Mouse (Mus musculus) ES-E14 (cell line): ENCODE measurements around the gene Dap. TPM values are rescaled to one million over a fixed set of nuclear protein-coding genes. Genes with fewer than 3 reads are reported as not detected.

Source experiments
- DNase-seq: peaks from one replicate; pipeline ENCODE4 v3.0.0-alpha.2; 2013; ENCODE audit warnings: low read depth, low spot score
- H3K27ac ChIP-seq: 2 replicates; pipeline ENCODE4 v1.5.1; 2012; ENCODE audit warnings: low read depth, mild to moderate bottlenecking, low read length, moderate library complexity, mixed read lengths; ENCODE audit not compliant: poor library complexity, insufficient read depth, severe bottlenecking
- H3K36me3 ChIP-seq: 2 replicates; pipeline ENCODE4 v1.6.1; 2012; ENCODE audit warnings: mild to moderate bottlenecking, low read length, moderate library complexity, mixed read lengths; ENCODE audit not compliant: control insufficient read depth, poor library complexity, insufficient read depth, severe bottlenecking
- H3K4me1 ChIP-seq, 2 experiments: fragments of 150-350 bp in 1 of 2; sonication (generic) in 1 of 2; 2 replicates each; pipeline ENCODE4 v1.6.1; 2012; ENCODE audit warnings: low read length in 2 of 2, mild to moderate bottlenecking in 1 of 2, mixed read lengths in 1 of 2; ENCODE audit not compliant: control insufficient read depth in 2 of 2, insufficient read depth in 2 of 2, poor library complexity in 1 of 2
- H3K4me3 ChIP-seq, 2 experiments: fragments of 150-350 bp in 1 of 2; sonication (generic) in 1 of 2; 2 replicates each; pipeline ENCODE4 v1.5.1; 2012; ENCODE audit warnings: low read length in 2 of 2, low read depth in 1 of 2, mild to moderate bottlenecking in 1 of 2, mixed read lengths in 1 of 2; ENCODE audit not compliant: insufficient read depth in 1 of 2, poor library complexity in 1 of 2, severe bottlenecking in 1 of 2
- H3K9ac ChIP-seq: 2 replicates; pipeline ENCODE4 v1.6.1; 2012; ENCODE audit warnings: low read depth, mild to moderate bottlenecking, low read length, mixed read lengths; ENCODE audit not compliant: poor library complexity, insufficient read depth, severe bottlenecking
- H3K9me3 ChIP-seq: fragments of 150-350 bp; sonication (generic); 2 replicates; pipeline ENCODE4 v1.6.1; 2012; ENCODE audit warnings: low read depth, mild to moderate bottlenecking, low read length; ENCODE audit not compliant: control insufficient read depth, insufficient read depth
- CHD2 ChIP-seq: IDR thresholded peaks from 2 replicates; pipeline ENCODE4 v1.6.1; 2014; ENCODE audit warnings: mild to moderate bottlenecking, low read depth, low read length, inconsistent platforms
- HCFC1 ChIP-seq: IDR thresholded peaks from 2 replicates; pipeline ENCODE4 v1.6.1; 2012; ENCODE audit warnings: low read length, inconsistent platforms, borderline replicate concordance; ENCODE audit not compliant: insufficient read depth
- MAFK ChIP-seq: IDR thresholded peaks from 2 replicates; pipeline ENCODE4 v1.6.1; 2014; ENCODE audit warnings: mild to moderate bottlenecking, low read depth, low read length, inconsistent platforms; ENCODE audit not compliant: insufficient read depth
- ZC3H11A ChIP-seq: IDR thresholded peaks from 2 replicates; pipeline ENCODE4 v1.6.1; 2012; ENCODE audit warnings: low read depth, mild to moderate bottlenecking, inconsistent platforms, low read length, borderline replicate concordance
- ZNF384 ChIP-seq: IDR thresholded peaks from 2 replicates; pipeline ENCODE4 v1.6.1; 2012; ENCODE audit warnings: low read depth, low read length, inconsistent platforms
- in situ Hi-C, 2 experiments: fragments of 600-800 bp; cut with MboI; formaldehyde crosslinking; loops; one replicate each; pipeline ENCODE4 v1.15.1; 2025; ENCODE audit warnings: low sequenced_read_pairs in 2 of 2, inconsistent platforms in 1 of 2; ENCODE audit not compliant: unreplicated experiment in 2 of 2
- total RNA-seq: library from RNA; depleted of rRNA; stranded (reverse); fragments of 300-350 nt; gene quantifications from 2 replicates; pipeline ENCODE4 v1.2.3, GENCODE M21; 2012

Dap gene
- total RNA-seq, 1 experiment, result 4.1 TPM

DNA sequence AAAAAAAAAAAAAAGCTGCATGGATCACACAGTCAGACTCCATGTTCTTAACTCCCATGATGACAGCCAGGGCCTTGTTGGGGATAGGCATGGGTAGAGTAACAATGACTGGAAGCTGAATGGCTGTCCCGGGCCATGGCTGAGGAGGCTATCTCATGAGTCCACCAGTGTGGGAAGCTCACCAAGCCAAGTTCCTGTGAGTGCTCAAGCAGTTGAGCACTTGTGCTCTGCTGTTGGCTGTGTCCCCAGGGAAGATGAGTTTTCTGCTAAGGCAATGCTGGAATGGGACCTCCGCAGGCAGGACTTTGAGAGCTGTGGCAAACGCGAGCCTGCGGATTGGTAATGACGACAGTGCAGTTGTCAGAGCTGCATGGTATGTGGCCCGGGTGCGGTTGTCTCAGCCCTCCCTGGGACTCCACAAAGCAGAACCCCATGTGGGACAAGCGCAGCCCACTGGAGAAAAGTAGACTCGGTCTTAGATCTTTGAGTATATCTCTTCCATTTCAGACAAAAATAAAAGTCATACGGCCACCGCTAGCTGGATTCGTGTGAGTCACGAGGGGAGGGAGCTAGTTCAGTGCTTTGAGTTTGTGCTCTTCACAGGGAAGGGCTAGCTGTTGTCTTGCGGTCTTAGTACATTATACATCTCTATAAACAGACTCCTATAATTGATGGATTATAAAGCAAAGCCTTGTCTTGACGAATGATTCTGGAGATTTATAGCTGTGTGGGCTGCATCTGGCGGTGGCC is 20.8 kb downstream of the Dap start:
- Histone ChIP-seq H3K4me1 (peaks cover 3 to 6% of the 10 kb centered on the region in 2 experiments; a peak in 2 of 4 replicates), H3K9me3 (no peaks in the 10 kb centered on the region), H3K4me3 (no peak overlapping the region), H3K27ac (no peak overlapping the region), H3K9ac (no peak overlapping the region), H3K36me3 (no peaks in the 10 kb centered on the region)
- in situ Hi-C loops, result no loop called here
- TF ChIP-seq CHD2 (no peak), ZNF384 (no peak), MAFK (no peak), ZC3H11A (no peak), HCFC1 (no peak)
- no peak for DNase-seq

DNA sequence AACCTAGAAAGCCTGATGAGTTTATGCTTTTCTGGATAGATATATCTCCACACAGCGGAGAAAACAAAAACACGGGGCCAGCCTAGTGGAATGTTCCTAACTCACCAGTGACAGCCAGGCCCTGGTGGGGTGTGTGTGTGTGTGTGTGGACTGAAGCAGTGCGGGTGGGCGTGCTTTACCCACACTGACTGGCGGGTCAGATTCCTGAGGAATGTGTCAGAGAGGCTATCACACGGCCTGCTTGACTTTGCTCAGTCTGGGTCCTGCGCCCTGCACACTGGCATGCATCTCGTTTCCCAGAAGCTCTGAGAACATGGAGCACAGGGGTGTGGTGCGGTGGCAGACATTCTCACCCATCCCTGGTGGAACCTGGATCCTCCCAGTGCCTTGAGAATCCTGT is 21.8 kb downstream of the Dap start:
- in situ Hi-C loops, result no loop called here
- H3K4me3 ChIP-seq, result peak overlapping the region in 1 of 2 experiments; percentile 28; a peak in 2 of 4 replicates
- H3K27ac ChIP-seq, result no peak overlapping the region

DNA sequence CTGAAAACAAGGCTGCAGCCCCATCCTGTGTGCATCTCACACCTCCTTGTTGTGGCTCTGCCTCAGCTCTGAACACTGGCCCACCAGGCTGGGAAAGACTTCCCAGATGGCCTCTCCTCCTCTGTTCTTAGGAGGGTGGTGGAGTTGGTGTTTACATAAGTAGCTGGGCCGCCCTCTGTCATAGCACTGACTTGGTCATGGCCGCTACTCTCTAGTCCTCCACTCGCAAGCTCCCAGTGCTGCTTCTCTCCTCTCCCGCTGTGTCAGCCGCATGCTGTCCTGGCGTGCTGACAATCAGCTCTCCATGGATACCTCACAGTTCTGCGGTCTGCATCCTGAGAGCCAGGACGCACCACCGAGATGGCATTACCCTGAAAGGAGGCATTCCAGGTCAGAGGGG is 22.9 kb downstream of the Dap start:
- Histone ChIP-seq H3K4me3 (no peak overlapping the region), H3K9ac (no peak overlapping the region), H3K9me3 (no peaks in the 10 kb centered on the region), H3K27ac (no peak overlapping the region), H3K36me3 (no peaks in the 10 kb centered on the region), H3K4me1 (peaks cover 3 to 6% of the 10 kb centered on the region in 2 experiments; a peak in 2 of 4 replicates)
- no peak for DNase-seq
- no peak for TF ChIP-seq ZNF384
- TF ChIP-seq ZC3H11A, result no peak
- TF ChIP-seq HCFC1, result no peak
- TF ChIP-seq MAFK, result no peak
- no peak for TF ChIP-seq CHD2
- in situ Hi-C loops, result no loop called here

More for the DNA sequence above, 21.8 kb downstream of the Dap start:
- DNase-seq, result no peak
- Histone ChIP-seq H3K36me3 (no peaks in the 10 kb centered on the region), H3K9me3 (no peaks in the 10 kb centered on the region), H3K4me1 (peaks cover 3 to 6% of the 10 kb centered on the region in 2 experiments; a peak in 2 of 4 replicates), H3K9ac (no peak overlapping the region)
- TF ChIP-seq ZC3H11A (no peak), CHD2 (no peak), HCFC1 (no peak), MAFK (no peak), ZNF384 (no peak)

DNA sequence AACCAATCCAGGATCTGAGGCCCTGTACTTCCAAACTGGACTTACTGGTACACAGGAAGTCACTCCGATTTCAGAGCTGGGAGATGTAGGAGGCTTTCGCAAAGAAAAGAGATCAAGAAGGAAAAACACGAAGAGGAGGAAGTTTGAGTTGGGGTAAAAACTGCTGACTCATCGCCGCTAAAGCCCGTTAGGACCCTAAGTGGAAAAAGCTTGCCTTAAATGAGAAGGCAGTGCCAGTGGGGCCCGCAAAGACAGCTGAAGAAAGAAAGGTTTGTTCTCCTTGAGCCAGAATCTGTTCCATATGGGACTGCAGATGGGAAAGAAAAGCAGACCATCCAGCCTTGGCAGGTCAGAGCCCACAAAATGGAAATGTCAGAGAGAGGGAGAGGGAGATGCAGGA is 24.8 kb downstream of the Dap start:
- Histone ChIP-seq H3K9ac (no peak overlapping the region), H3K36me3 (no peaks in the 10 kb centered on the region), H3K27ac (no peak overlapping the region), H3K4me3 (no peak overlapping the region), H3K9me3 (no peaks in the 10 kb centered on the region), H3K4me1 (peaks cover 3 to 6% of the 10 kb centered on the region in 2 experiments; a peak in 2 of 4 replicates)
- in situ Hi-C loops, result no loop called here
- DNase-seq, result no peak
- TF ChIP-seq HCFC1 (no peak), MAFK (peak; percentile 95)
